Mouse (Mus musculus) neural tube, embryonic 11.5 days (tissue): ENCODE results near the gene Eif2s2. TPM values are rescaled to one million over a fixed set of nuclear protein-coding genes. Genes with fewer than 3 reads are reported as not detected.
"Not testable (repeated sequence)": the region's sequence is repeated elsewhere in the genome, so short reads cannot be mapped to it uniquely, and the experiment has no call there.

ENCODE experiments used
- ATAC-seq: fragments of 200-750 bp; cut with Nextera tagmentation; 2 replicates; pipeline ENCODE4 v1.8.0; 2017; ENCODE audit warnings: moderate number of reproducible peaks, mild to moderate bottlenecking, moderate TSS enrichment, moderate library complexity; ENCODE audit not compliant: insufficient read depth, low FRiP score, low TSS enrichment
- DNase-seq: peaks from one replicate; pipeline ENCODE4 v3.0.0-alpha.2; 2015; ENCODE audit warnings: low spot score
- H3K27ac ChIP-seq: fragments of 300-500 bp; sonication (generic); 2 replicates; pipeline ENCODE4 v1.5.1; 2014; ENCODE audit warnings: low read depth, mild to moderate bottlenecking, low read length
- H3K27me3 ChIP-seq: fragments of 300-500 bp; sonication (generic); 2 replicates; pipeline ENCODE4 v1.6.1; 2014; ENCODE audit warnings: mild to moderate bottlenecking, low read length, mixed read lengths; ENCODE audit not compliant: control insufficient read depth, insufficient read depth
- H3K36me3 ChIP-seq: fragments of 300-500 bp; sonication (generic); 2 replicates; pipeline ENCODE4 v1.6.1; 2014; ENCODE audit warnings: mild to moderate bottlenecking, low read length, moderate library complexity, mixed read lengths; ENCODE audit not compliant: control insufficient read depth, insufficient read depth
- H3K4me1 ChIP-seq: fragments of 300-500 bp; sonication (generic); 2 replicates; pipeline ENCODE4 v1.6.1; 2014; ENCODE audit warnings: low read length, mixed read lengths; ENCODE audit not compliant: control insufficient read depth, insufficient read depth
- H3K4me2 ChIP-seq: fragments of 300-500 bp; sonication (generic); 2 replicates; pipeline ENCODE4 v1.6.1; 2014; ENCODE audit warnings: low read depth, mild to moderate bottlenecking, moderate library complexity
- H3K4me3 ChIP-seq: fragments of 300-500 bp; sonication (generic); 2 replicates; pipeline ENCODE4 v1.5.1; 2014; ENCODE audit warnings: low read depth, low read length
- H3K9ac ChIP-seq: fragments of 300-500 bp; sonication (generic); 2 replicates; pipeline ENCODE4 v1.6.1; 2014; ENCODE audit warnings: mild to moderate bottlenecking, low read length
- H3K9me3 ChIP-seq: fragments of 300-500 bp; sonication (generic); 2 replicates; pipeline ENCODE4 v1.6.1; 2016; ENCODE audit warnings: low read length; ENCODE audit not compliant: control insufficient read depth
- WGBS: fragments of 180-500 bp; shearing (Covaris S2); extraction: QIAGEN DNeasy Blood & Tissue Kit; methylation state at CpG from one replicate; pipeline ENCODE4 v1.1.7; 2014; 5-methylcytosine and 5-hydroxymethylcytosine counted together
- polyA plus RNA-seq: library from polyadenylated mRNA; unstranded; fragments of >200 nt; fragmentation: Nextera tagmentation; extraction: Ambion mirVana; gene quantifications from 2 replicates; pipeline ENCODE4 v1.2.1, GENCODE M21; 2014

Gene Eif2s2
- polyA plus RNA-seq, 1 experiment from 2014 or later: 122 TPM

DNA sequence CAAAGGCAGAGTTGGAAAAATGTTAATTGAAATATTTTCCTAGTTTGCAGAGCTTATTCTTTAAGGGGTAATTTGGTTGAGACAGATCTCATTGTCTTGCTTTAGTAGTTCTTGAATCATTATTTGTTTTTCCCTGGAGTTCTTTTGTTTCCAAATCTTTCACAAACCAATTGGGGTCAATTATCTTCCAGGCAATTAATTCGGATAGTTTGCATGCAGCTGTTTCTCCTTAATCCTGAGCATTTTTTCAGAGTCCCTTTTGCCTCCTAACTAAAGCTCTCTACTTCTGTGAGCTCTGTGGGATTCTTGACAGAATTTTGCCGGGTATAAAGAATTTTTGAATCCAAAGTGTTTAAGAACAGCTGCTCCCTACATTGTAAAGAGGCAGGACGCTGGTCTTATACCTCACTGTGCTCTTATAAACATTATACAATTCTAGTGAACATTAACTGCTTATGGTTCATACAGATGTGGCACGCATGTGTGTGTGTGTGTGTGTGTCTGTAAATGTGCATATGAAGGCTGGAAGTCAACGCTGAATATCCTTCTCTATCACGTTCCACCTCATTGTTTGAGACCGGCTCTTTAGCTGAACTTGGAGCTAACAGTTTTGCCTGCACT lies 32.8 kb upstream of the Eif2s2 start:
- H3K4me1 ChIP-seq: no peaks in the 10 kb centered on the region
- no peaks in the 10 kb centered on the region for H3K36me3 ChIP-seq
- no peak overlapping the region for H3K9ac ChIP-seq
- DNase-seq: no peak
- 48% methylated on average over 7 of the region's 7 CpGs for WGBS
- H3K4me2 ChIP-seq: no peak overlapping the region
- no peaks in the 10 kb centered on the region for H3K9me3 ChIP-seq
- no peak overlapping the region for H3K4me3 ChIP-seq
- H3K27me3 ChIP-seq: no peaks in the 10 kb centered on the region
- no peak for ATAC-seq
- H3K27ac ChIP-seq: no peak overlapping the region

DNA sequence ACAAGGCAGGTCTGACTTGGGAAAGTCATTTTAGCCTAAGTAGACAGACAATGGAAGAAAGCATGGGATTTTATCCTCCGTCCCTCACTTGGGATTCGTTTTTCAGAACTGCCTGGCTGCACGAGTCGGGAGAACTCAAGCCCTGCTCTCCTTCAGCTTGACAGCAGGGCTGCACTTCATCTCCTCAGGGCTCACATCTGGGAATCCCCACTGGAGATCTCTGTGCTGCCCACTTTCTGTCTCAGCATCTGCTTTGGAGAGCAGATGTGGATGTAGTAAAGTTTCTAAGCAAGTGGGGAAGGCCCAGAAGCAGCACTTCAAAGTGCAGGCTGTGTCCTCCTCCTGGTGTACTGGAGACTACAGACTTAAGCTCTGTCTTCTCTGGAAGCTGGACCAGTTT lies 29.4 kb upstream of the Eif2s2 start:
- H3K9ac ChIP-seq, ATAC-seq, DNase-seq, H3K4me2 ChIP-seq, H3K27ac ChIP-seq, H3K36me3 ChIP-seq, H3K9me3 ChIP-seq, H3K4me3 ChIP-seq, H3K4me1 ChIP-seq, H3K27me3 ChIP-seq: not testable (repeated sequence)
- WGBS: no CpG with 5 or more reads among the region's 4 CpGs

DNA sequence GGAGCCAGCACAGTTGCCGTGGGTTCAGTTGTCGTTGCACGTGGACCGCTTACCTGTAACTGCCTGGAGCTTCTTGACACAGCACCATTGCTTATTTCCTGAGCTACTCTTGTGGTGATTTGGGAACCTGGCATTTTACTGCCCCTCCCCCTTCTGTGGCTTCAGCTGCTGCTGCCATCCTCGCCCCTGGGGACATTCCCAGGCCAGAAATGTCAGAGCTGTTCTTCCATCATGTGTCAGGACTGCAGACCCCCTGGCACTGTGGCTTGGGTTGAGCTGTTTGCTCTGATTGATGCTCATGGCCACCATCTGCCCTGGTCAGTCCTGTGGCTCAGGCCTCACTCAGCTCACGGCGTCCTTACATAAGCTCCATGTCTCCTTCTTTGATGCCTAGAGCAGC lies 28.2 kb upstream of the Eif2s2 start:
- ATAC-seq (no peak), DNase-seq (no peak)
- H3K27me3 ChIP-seq: no peaks in the 10 kb centered on the region
- H3K27ac ChIP-seq: no peak overlapping the region
- WGBS: 80% methylated on average over 7 of the region's 7 CpGs
- no peaks in the 10 kb centered on the region for H3K9me3 ChIP-seq
- no peaks in the 10 kb centered on the region for H3K36me3 ChIP-seq
- no peak overlapping the region for H3K4me2 ChIP-seq
- H3K9ac ChIP-seq: no peak overlapping the region
- H3K4me3 ChIP-seq: no peak overlapping the region
- no peaks in the 10 kb centered on the region for H3K4me1 ChIP-seq

DNA sequence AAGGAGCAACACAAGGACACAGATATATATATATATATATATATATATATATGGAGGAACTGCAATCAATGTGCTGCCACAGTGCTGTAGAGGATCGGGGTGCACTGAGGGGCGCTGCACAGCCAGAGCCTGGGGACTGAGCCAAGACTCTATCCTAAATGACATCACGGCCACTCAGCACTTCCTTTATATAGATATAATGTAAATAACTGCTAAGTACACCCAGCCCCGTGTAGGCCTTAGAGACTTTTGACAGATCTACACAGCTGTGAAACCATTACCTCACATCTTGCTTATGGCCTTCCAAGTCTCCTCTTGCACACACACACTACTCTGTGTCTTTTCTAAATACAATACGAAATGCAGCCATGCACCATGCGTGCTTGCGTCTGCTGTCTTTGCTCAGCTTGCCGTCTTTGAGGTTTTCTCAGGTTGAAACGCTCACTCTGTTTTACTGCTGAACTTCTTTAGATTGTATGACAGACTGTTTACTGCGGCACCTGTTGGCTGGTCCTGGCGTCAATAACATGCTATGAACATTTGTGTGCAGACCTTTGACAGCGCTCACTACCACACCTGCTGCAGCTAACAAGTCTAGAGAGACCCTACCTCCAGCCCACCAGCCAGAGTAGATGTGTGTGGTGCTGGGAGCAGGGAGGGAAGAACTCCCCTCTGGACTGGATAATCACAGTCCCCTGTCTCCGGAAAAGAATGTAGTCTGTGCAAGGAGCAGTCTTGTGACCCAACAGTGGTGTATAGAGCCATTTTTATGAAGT lies 25.3 kb upstream of the Eif2s2 start:
- Histone ChIP-seq H3K27ac (no peak overlapping the region), H3K36me3 (no peaks in the 10 kb centered on the region), H3K4me1 (no peaks in the 10 kb centered on the region), H3K27me3 (no peaks in the 10 kb centered on the region), H3K4me3 (no peak overlapping the region), H3K9ac (no peak overlapping the region), H3K4me2 (no peak overlapping the region), H3K9me3 (no peaks in the 10 kb centered on the region)
- 86% methylated on average over 13 of the region's 13 CpGs for WGBS
- DNase-seq (no peak), ATAC-seq (no peak)

DNA sequence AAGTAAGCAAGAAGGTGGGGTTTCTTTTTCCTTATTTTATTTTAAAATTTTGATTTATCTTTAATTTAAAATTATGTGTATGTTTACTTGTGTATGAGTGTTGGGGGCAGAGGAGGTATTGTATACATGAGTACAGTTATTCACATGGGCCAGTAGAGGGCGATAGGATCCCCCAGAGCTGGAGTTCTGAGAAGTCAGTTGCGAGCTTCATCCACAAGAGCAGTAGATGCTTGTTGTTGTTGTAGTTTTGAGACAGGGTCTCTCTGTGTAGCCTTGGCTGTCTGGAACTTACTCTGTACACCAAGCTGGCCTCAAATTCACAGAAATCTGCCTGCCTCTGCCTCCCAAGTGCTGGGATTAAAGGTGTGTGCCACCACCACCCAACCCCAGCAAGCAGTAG lies 23.8 kb upstream of the Eif2s2 start:
- no peak overlapping the region for H3K27ac ChIP-seq
- no peak overlapping the region for H3K9ac ChIP-seq
- no peaks in the 10 kb centered on the region for H3K36me3 ChIP-seq
- H3K27me3 ChIP-seq: no peaks in the 10 kb centered on the region
- no peaks in the 10 kb centered on the region for H3K4me1 ChIP-seq
- no peak overlapping the region for H3K4me3 ChIP-seq
- 19% methylated on average over 2 of the region's 2 CpGs for WGBS
- DNase-seq: peak; percentile 28
- no peak overlapping the region for H3K4me2 ChIP-seq
- no peaks in the 10 kb centered on the region for H3K9me3 ChIP-seq
- no peak for ATAC-seq

DNA sequence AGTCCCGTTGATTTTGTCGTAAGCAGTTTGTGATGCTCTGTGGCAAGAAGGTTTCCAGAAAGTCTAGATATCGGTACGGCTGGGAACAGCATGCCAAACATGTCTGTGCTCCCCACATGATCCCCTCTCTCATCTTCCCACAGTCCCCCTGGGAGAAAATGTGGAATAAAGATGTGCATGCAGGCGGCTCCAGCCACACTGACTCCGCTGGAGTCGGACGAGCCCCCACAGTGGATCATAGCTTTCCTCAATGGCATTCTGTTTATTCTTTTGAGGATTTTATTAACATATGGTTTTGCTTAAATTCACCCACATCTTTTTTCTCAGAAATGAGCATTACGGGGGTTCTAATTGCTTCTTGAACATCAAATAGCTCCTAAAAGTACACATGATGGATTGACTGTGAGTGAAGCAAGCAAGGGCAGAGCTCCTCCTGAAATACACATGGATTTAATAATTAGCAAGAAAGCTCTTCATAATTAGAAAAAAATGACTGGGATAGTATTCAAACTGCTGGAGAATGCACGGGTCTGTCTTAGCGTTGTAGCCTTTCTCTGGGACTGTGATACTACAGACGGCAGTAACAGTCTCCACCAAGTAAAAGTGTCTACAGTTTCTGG lies 23.3 kb upstream of the Eif2s2 start:
- H3K9me3 ChIP-seq: no peaks in the 10 kb centered on the region
- no peaks in the 10 kb centered on the region for H3K4me1 ChIP-seq
- no peak overlapping the region for H3K4me3 ChIP-seq
- DNase-seq (no peak), ATAC-seq (no peak)
- no peaks in the 10 kb centered on the region for H3K27me3 ChIP-seq
- 74% methylated on average over 12 of the region's 12 CpGs for WGBS
- H3K4me2 ChIP-seq: no peak overlapping the region
- H3K36me3 ChIP-seq: no peaks in the 10 kb centered on the region
- no peak overlapping the region for H3K9ac ChIP-seq
- no peak overlapping the region for H3K27ac ChIP-seq

DNA sequence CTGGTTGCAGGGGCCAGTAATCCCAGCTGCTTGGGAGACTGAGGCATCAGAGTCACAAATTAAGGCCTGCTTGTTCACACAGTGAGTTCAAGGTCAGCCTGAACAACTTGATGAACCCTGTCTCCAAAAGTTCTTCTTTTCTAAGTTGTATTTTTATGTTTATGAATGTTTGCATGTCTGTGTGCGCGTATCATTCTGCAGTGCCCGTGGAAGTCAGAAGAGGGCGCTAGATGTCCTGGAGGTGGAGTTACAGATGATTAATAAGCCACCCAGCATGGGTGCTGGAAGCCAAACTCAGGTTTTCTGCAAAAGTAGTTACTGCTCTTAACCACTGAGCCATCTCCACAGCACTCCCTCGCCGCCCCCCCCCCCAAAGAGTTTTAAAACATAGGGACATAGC lies 17.1 kb upstream of the Eif2s2 start:
- no peak overlapping the region for H3K27ac ChIP-seq
- DNase-seq: no peak
- H3K27me3 ChIP-seq: no peaks in the 10 kb centered on the region
- 81% methylated on average over 6 of the region's 6 CpGs for WGBS
- H3K4me3 ChIP-seq: no peak overlapping the region
- ATAC-seq: no peak
- no peak overlapping the region for H3K4me2 ChIP-seq
- H3K9ac ChIP-seq: no peak overlapping the region
- no peaks in the 10 kb centered on the region for H3K36me3 ChIP-seq
- H3K4me1 ChIP-seq: no peaks in the 10 kb centered on the region
- H3K9me3 ChIP-seq: no peaks in the 10 kb centered on the region

DNA sequence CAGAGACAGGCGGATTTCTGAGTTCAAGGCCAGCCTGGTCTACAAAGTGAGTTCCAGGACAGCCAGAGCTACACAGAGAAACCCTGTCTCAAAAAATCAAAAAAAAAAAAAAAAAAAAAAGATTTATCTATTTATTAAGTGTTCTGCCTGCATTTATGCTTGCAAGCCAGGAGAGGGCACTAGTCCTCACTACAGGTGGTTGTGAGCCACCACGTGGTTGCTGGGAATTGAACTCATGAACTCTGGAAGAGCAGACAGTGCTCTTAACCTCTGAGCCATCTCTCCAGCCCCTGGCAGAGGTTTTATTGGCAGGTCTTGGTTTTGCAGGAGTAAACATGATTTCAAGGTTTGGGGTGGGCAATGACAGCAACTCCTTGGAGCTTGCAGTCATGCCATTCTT lies 15.5 kb upstream of the Eif2s2 start:
- H3K9me3 ChIP-seq, H3K4me3 ChIP-seq, H3K4me2 ChIP-seq, H3K9ac ChIP-seq, DNase-seq, H3K27me3 ChIP-seq, H3K4me1 ChIP-seq, H3K36me3 ChIP-seq, ATAC-seq, H3K27ac ChIP-seq: not testable (repeated sequence)
- 52% methylated on average over 2 of the region's 2 CpGs for WGBS

DNA sequence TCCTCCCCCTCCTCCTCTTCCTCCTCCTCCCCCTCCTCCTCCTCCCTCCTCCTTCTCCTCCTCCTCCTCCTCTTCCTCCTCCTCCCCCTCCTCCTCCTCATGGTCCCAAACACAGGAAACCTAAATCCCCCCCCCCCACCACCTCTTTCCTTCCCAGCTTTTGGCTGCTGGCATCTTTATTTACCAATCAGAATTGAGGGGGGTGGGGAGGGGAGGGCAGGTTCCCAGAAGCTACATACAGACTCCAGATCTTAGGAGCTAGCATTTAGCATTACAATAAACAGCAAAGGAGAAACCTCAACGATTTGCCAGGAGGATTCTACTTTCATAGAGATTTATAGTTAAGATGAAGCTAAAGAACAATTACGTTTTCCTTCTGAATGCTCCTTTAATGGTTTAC lies 13.1 kb upstream of the Eif2s2 start:
- ATAC-seq: no peak
- H3K4me3 ChIP-seq: no peak overlapping the region
- WGBS: 50% methylated on average over 2 of the region's 2 CpGs

More for the DNA sequence above, 13.1 kb upstream of the Eif2s2 start:
- Histone ChIP-seq H3K9me3 (no peaks in the 10 kb centered on the region), H3K9ac (no peak overlapping the region), H3K4me2 (no peak overlapping the region), H3K36me3 (no peaks in the 10 kb centered on the region), H3K4me1 (no peaks in the 10 kb centered on the region), H3K27me3 (no peaks in the 10 kb centered on the region), H3K27ac (no peak overlapping the region)
- DNase-seq: no peak
